Mouse (Mus musculus): ENCODE data around the gene Vps37c.

GRCm38 (mm10) chr19:10658406-10658805 is 30.1 kb upstream of the Vps37c start:
- TF ChIP-seq POLR2A (IDR thresholded peaks at IDR 0.05; ENCODE audit: low read depth, low read length) (no peak), CTCF (IDR thresholded peaks at IDR 0.05; ENCODE audit: borderline replicate concordance, insufficient read depth, low read length) (no peak)

Measured in embryonic fibroblast, embryonic 13.5 days (primary cell).